Mouse (Mus musculus) MEL (cell line): Measurements from ENCODE around the gene Tmtc4. TPM values are rescaled to one million over a fixed set of nuclear protein-coding genes. Genes with fewer than 3 reads are reported as not detected.

ENCODE experiments used
- DNase-seq: peaks from one replicate; pipeline ENCODE4 v3.0.0; 2011; ENCODE audit warnings: low read depth, low spot score
- H3K27ac ChIP-seq: 2 replicates; pipeline ENCODE4 v1.5.1; 2012; ENCODE audit warnings: low read depth, mild to moderate bottlenecking, control low read depth, low read length, moderate library complexity; ENCODE audit not compliant: control insufficient read depth
- H3K27me3 ChIP-seq, 2 experiments: fragments of 150-350 bp in 1 of 2; sonication (generic) in 1 of 2; 2 replicates each; pipeline ENCODE4 v1.6.1; 2012; ENCODE audit warnings: low read length in 2 of 2, mild to moderate bottlenecking in 2 of 2, improper control_type of control experiment in 1 of 2, moderate library complexity in 1 of 2; ENCODE audit not compliant: insufficient read depth in 2 of 2, control insufficient read depth in 1 of 2
- H3K36me3 ChIP-seq, 2 experiments: 2 replicates each; pipeline ENCODE4 v1.6.1; 2012 to 2014; ENCODE audit warnings: low read length in 2 of 2, improper control_type of control experiment in 1 of 2, inconsistent platforms in 1 of 2, mild to moderate bottlenecking in 1 of 2; ENCODE audit not compliant: insufficient read depth in 2 of 2, control insufficient read depth in 1 of 2
- H3K4me1 ChIP-seq, 2 experiments: fragments of 150-350 bp in 1 of 2; sonication (generic) in 1 of 2; 2 replicates each; pipeline ENCODE4 v1.6.1; 2012; ENCODE audit warnings: low read length in 2 of 2, improper control_type of control experiment in 1 of 2, mild to moderate bottlenecking in 1 of 2; ENCODE audit not compliant: insufficient read depth in 2 of 2, control insufficient read depth in 1 of 2
- H3K4me3 ChIP-seq, 2 experiments: fragments of 150-350 bp in 1 of 2; sonication (generic) in 1 of 2; 2 replicates each; pipeline ENCODE4 v1.5.1; 2012; ENCODE audit warnings: low read depth in 2 of 2, low read length in 2 of 2, mild to moderate bottlenecking in 2 of 2, moderate library complexity in 2 of 2, control low read depth in 1 of 2, improper control_type of control experiment in 1 of 2; ENCODE audit not compliant: control insufficient read depth in 1 of 2, insufficient read depth in 1 of 2
- H3K79me2 ChIP-seq: 2 replicates; pipeline ENCODE4 v1.6.1; 2012; ENCODE audit warnings: mild to moderate bottlenecking, low read length, moderate library complexity; ENCODE audit not compliant: control insufficient read depth, poor library complexity, insufficient read depth
- H3K9ac ChIP-seq: 2 replicates; pipeline ENCODE4 v1.6.1; 2012; ENCODE audit warnings: low read depth, mild to moderate bottlenecking, control low read depth, low read length, moderate library complexity; ENCODE audit not compliant: control insufficient read depth, poor library complexity, severe bottlenecking
- H3K9me3 ChIP-seq: fragments of 150-350 bp; sonication (generic); replicated peaks from 2 replicates; pipeline ENCODE4 v1.6.1; 2012; ENCODE audit warnings: mild to moderate bottlenecking, low read length, improper control_type of control experiment, moderate library complexity; ENCODE audit not compliant: insufficient read depth
- BHLHE40 ChIP-seq: IDR thresholded peaks from 2 replicates; pipeline ENCODE4 v1.6.1; 2012; ENCODE audit warnings: low read depth, mild to moderate bottlenecking, inconsistent platforms, low read length, improper control_type of control experiment, borderline replicate concordance
- MAFK ChIP-seq: IDR thresholded peaks from 2 replicates; pipeline ENCODE4 v1.6.1; 2011; ENCODE audit warnings: low read depth, mild to moderate bottlenecking, low read length, improper control_type of control experiment, borderline replicate concordance
- NELFE ChIP-seq: IDR thresholded peaks from 2 replicates; pipeline ENCODE4 v1.6.1; 2011; ENCODE audit warnings: low read depth, low read length, improper control_type of control experiment
- TAL1 ChIP-seq: IDR thresholded peaks from 2 replicates; pipeline ENCODE4 v1.6.1; 2012; ENCODE audit warnings: mild to moderate bottlenecking, inconsistent platforms, low read length, moderate library complexity, mixed read lengths
- ZNF384 ChIP-seq: IDR thresholded peaks from 2 replicates; pipeline ENCODE4 v1.6.1; 2012; ENCODE audit warnings: low read depth, mild to moderate bottlenecking, inconsistent platforms, low read length, improper control_type of control experiment
- polyA plus RNA-seq, 2 experiments: library from polyadenylated mRNA; stranded (reverse) in 1 of 2; unstranded in 1 of 2; fragments of >175 nt in 1 of 2; fragments of >200 nt in 1 of 2; gene quantifications; 2 replicates each; pipeline versions ENCODE4 v1.2.1 to v1.2.4; 2012; ENCODE audit warnings: low replicate concordance in 2 of 2, low read depth in 1 of 2; ENCODE audit not compliant: insufficient read length in 2 of 2, insufficient read depth in 1 of 2, missing spikeins in 1 of 2
- total RNA-seq: library from RNA; depleted of rRNA; stranded (reverse); fragments of 300-350 nt; gene quantifications from 2 replicates; pipeline ENCODE4 v1.2.3, GENCODE M21; 2012; rRNA removed

Tmtc4 gene
- total and polyA plus RNA-seq, 3 experiments: 10.4 to 11.5 TPM; not detected in 1

- no peak overlapping the region for H3K9ac ChIP-seq
- H3K4me1 ChIP-seq: peaks cover 16 to 21% of the 10 kb centered on the region in 2 experiments
- TF ChIP-seq NELFE: no peak
- TF ChIP-seq MAFK: no peak
- no peak for TF ChIP-seq ZNF384
- TF ChIP-seq BHLHE40: no peak
- TF ChIP-seq TAL1: no peak
- no peaks in the 10 kb centered on the region for H3K9me3 ChIP-seq
- H3K79me2 ChIP-seq: no peaks in the 10 kb centered on the region
- no peaks in the 10 kb centered on the region for H3K27me3 ChIP-seq
- H3K36me3 ChIP-seq: peaks cover 0 to 25% of the 10 kb centered on the region in 2 experiments; a peak in 2 of 4 replicates
- DNase-seq: no peak
- H3K27ac ChIP-seq: no peak overlapping the region
- H3K4me3 ChIP-seq: no peak overlapping the region
These were observed 114.0 kb downstream of the Tmtc4 start for GRCm38 (mm10) chr14:122869831-122870230.

Other genes with a start within 250 kb of the Tmtc4 start
- 47.9 and 54.0 TPM in 2 replicates for gene Ggact, start 70.3 kb downstream of the Tmtc4 start, total RNA-seq
- gene Ggact, start 70.3 kb downstream of the Tmtc4 start, polyA plus RNA-seq: 10 to 100 TPM in 1 of 2 experiments, not detected in 1; 64.8 TPM